Mouse (Mus musculus): ENCODE data around the gene Pink1.

Gene Pink1

GRCm38 (mm10) chr4:138310311-138310910 is 15.7 kb downstream of the Pink1 start:
- DNase-seq, result no peak

DNA sequence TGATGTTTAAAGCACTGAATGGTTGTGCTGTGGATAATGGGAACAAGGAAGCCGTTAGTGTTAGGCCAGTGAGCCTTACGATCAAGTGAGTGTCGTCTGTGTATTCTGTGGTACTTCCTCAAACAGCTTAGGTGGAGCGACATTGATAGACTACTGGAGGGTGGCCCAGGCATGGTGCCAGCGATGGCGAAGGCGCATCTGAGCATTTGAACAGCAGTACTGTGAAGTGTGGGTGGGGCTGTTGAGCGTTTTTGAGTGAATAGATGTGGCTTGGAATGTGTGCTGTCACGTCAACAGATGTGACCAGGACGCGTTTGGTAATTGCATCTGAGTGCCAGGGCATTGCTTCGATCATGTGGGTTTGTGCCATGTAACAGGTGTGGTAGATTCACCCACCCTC is 18.4 kb downstream of the Pink1 start:
- no peak for DNase-seq

DNA sequence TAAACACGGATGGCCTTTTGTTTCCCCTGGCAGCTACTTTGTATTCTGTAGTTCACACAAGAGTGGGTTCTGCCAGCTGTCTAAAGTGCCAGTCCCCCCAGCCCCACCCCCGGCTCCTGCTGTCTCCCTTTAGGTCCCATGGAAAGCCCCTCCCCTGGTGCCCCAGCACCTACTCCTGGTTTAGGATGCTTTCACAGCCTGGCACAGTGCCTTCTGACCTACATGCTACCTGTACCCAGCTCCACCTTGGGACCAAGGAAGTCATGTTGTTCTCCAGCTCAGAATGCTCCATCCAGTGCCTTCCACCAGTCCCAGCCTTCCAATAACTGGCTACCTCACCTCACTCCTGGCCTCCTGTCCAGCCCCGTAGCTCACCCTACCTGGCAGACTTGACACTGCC is 19.1 kb downstream of the Pink1 start:
- DNase-seq, result no peak

- DNase-seq, result peak; percentile 99
These were observed 21.6 kb downstream of the Pink1 start, which contains the start of gene Ddost for GRCm38 (mm10) chr4:138304340-138305104. TSS of gene Ddost (plus strand) at chr4:138304730.

- DNase-seq, result no peak
These were observed 22.4 kb downstream of the Pink1 start for GRCm38 (mm10) chr4:138303742-138304141.

GRCm38 (mm10) chr4:138303011-138303410 is 23.1 kb downstream of the Pink1 start:
- DNase-seq, result no peak

DNA sequence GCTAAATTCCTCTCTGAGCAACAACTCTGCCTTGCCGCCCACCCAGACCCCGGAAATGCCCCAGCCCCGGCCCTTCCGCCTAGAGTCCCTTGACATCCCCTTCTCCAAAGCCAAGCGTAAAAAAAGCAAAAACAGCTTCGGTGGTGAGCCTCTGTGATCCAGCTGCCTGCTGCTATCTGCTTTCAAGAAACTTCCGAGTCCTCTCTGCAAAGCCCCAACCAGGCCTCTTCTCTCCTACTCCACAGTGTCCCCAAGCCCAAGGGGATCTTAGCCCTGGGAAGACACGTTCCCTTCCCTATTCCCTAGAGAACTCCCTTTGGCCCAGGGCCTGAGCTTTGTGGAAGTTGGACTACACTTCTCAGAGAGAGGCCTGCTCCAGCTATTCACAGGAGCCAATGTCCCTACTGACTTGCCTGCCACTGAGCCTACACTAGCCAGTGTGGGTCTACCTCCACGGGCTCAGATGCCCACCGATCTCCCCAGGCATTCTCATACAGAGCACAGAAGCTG is 24.8 kb downstream of the Pink1 start:
- no peak for DNase-seq

DNA sequence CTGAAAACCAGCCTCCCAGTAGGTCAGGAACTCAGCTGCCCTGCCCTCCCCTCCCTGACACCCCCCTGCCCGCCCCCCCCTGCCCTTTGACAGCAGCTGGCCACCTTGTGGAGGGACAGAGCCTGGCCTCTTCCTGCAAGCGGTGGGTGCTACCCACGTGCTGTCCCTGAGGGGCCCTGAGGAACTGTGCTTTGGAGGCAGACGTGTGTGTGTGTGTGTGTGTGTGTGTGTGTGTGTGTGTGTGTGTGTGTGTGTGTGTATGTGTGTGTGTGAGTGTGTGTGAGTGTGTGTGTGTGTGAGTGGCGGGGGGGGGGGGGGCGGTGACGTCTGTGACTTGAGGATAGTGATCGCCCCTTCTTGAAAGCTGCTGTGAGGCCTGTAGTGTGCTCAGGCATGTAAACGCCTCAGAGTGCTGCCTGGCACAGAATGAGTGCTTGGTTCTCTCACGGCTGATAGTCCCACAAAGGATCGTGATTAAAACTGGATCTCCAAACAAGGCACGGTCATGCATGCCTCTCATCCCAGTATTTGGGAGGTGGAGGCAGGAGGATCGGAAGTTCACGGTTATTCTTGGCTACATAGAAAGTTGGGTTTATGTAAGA is 32.1 kb downstream of the Pink1 start:
- DNase-seq, result no peak

- no peak for DNase-seq
These were observed 32.7 kb downstream of the Pink1 start for GRCm38 (mm10) chr4:138293261-138293948.

DNA sequence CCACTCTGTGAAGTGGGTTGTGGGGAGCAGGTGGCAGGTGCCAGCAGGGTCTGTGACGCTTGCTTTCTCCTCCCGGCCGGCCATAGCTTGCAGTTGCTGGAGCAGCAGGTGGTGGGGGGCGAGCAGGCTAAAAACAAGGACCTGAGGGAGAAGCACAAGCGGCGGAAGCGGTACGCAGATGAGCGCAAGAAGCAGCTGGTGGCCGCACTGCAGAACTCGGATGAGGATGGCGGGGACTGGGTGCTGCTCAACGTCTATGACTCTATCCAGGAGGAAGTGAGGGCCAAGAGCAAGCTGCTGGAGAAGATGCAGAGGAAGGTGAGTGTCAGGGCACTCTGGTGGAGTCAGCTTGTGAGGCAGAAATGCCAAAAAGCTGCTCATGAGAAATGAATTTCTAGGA is 34.1 kb downstream of the Pink1 start:
- DNase-seq, result no peak

DNA sequence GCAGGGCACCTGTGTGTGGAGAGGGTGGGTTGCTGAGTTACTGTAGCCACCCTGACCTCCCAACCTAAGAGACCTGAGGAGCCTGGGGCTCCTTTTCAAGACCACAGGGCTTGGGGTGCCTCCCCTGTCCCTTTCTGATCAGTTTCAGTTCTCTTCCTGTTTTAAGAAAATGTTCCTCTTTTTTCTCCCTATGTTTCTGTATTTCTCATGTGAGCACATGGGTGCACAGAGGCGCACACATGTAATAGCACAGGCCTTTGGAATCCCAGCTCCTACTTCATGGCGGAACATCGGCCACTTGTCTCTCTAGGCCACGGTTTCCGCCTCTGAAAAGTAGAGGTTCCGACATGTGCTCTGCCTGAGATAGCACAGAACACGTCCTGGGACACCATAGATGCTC is 37.4 kb downstream of the Pink1 start:
- no peak for DNase-seq

DNA sequence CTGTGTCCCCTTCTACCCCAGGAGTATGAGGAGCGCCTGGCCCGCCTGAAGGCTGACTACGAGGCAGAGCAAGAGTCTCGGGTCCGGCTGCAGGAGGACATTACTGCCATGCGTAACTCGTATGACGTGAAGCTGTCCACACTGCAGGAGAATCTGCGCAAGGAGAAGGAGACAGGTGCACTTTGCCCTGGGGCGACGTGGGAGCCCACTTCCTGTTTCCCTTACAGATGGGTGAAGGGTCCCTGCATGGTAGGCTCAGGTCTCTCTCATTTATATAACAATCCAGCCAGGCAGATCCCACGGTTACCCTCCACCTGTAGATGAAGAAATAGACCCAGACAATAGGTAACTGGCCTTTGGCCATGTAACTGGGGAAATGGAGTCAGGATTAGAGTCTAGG is 39.7 kb downstream of the Pink1 start:
- no peak for DNase-seq

DNA sequence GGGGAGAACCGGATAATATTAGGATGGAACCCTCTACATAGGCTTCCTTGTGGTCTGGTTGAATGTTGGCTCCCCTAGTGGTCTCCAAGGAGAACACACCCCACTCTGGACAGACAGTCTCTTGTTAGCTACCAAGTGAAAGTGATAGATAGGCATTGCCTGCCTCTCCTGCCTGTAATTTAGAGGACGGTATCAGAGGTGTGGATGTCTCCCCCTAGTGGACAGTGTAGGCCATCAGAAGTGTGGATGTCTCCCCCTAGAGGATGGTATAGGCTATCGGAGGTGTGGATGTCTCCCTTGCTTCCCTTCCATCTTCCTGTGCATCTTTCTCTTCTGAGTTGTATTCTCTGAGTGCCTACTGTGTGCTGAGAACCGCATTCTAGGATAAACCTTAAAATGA is 43.3 kb downstream of the Pink1 start:
- peak; percentile 46 for DNase-seq

- DNase-seq, result no peak
These were observed 47.8 kb downstream of the Pink1 start for GRCm38 (mm10) chr4:138278346-138278745.

DNA sequence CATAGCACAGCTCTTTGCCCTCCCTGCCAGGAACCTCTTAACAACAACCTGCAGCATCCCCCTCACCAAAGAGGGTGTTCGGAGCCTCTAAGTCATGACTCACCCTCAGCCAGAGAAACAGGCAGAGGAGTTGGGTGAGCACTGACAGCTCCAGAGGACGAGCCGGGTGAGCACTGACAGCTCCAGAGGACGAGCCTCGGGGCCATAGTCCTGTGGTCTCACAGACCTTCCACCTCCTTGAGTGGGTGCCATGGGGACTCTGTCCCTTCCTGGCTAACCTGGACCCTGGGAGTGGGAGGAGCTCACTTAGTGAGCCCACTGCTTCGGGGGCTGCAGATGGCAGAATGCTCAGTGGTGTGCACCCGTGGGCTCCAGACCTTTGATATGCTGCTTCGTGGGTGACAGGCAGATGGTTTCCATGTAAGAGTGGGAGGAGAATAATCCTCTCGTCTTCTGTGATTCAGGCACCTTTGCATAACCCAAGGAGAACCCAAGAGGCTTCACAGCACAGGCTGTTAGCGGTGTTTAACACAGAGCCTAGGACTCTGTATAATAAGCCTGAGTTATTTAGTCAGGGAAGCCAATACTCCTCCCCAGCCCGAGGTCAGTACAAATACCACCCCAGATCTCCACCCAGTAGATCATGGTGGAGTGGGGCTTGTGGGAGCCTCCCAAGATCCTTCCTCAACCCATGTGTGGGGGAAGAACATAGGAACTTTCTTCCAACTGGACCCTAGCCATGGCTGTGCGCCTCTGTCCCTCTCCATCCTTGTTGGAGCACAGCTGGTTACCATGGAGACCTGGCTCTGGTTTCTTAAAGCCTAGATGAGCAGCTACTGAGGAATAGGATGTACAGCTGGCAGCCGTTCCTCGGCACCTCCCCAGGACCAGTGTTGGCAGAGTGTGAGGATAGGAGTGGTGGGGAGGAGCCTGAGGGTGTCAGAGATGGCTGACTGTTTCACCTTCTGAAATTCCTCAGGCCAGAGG is 53.8 kb downstream of the Pink1 start:
- DNase-seq, result no peak

DNA sequence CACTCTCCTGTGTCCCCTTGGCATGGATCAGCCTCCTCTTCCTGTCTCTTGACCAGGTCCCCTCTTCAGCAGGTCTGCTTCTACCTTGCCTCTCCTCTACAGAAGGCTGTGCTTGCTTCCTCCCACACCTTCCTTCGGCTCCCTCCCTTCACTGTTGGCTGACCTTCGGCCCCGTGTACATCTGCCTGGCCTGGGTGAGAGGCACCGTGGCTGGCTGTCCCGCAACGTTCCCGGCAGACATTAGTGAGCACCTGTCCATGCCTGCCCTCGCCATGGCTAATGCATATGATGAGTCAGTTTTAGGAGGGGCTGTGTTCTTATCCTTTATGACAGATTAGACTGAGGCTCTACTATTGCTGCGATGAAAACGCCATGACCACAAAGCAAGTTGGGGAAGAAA is 58.2 kb downstream of the Pink1 start:
- DNase-seq, result no peak
